Mouse (Mus musculus): Measurements from ENCODE around the gene Lrrc32.

GRCm38 (mm10) chr7:98524869-98525699 lies 36.0 kb downstream of the Lrrc32 start:
- no peak for TF ChIP-seq POLR2A (IDR thresholded peaks at IDR 0.05; ENCODE audit: extremely low read depth, insufficient read depth, low read length)
- TF ChIP-seq CTCF (IDR thresholded peaks at IDR 0.05; ENCODE audit: low read depth, low read length): no peak

All from liver, adult 2 months (tissue).